Mouse (Mus musculus) myocyte (in vitro differentiated cells): ENCODE measurements at regions not wholly inside any gene's neighbourhood (a gene's known extent, or its start where the extent isn't known, plus 50 kb on each side); places are given as distances from the start of the nearest gene placed in this dataset.

Experiments
- E2F4 ChIP-seq: IDR thresholded peaks from one replicate; pipeline ENCODE4 v1.6.1; 2011; ENCODE audit warnings: mild to moderate bottlenecking, control low read depth, moderate library complexity; ENCODE audit not compliant: insufficient read depth
- MAX ChIP-seq: IDR thresholded peaks from one replicate; pipeline ENCODE4 v1.6.1; 2011; ENCODE audit warnings: low read depth, mild to moderate bottlenecking, control low read depth
- MYOD1 ChIP-seq, 3 experiments: IDR thresholded peaks; one replicate each; pipeline ENCODE4 v1.6.1; 2011; ENCODE audit warnings: control low read depth in 2 of 3, low read depth in 2 of 3, mild to moderate bottlenecking in 2 of 3, moderate library complexity in 1 of 3; ENCODE audit not compliant: insufficient read length in 2 of 3, control insufficient read depth in 1 of 3
- MYOG ChIP-seq, 3 experiments: IDR thresholded peaks; one replicate each; pipeline ENCODE4 v1.6.1; 2011; ENCODE audit warnings: control low read depth in 2 of 3, low read depth in 2 of 3, mild to moderate bottlenecking in 2 of 3; ENCODE audit not compliant: insufficient read length in 2 of 3, control insufficient read depth in 1 of 3, insufficient read depth in 1 of 3
- POLR2A ChIP-seq: IDR thresholded peaks from one replicate; pipeline ENCODE4 v1.6.1; 2011; ENCODE audit warnings: low read depth, mild to moderate bottlenecking, control low read depth, moderate library complexity; ENCODE audit not compliant: insufficient read length
- POLR2AphosphoS2 ChIP-seq: IDR thresholded peaks from one replicate; pipeline ENCODE4 v1.6.1; 2011; ENCODE audit warnings: low read depth, control low read depth; ENCODE audit not compliant: insufficient read length
- SRF ChIP-seq: IDR thresholded peaks from one replicate; pipeline ENCODE4 v1.6.1; 2011; ENCODE audit warnings: low read depth; ENCODE audit not compliant: control insufficient read depth, insufficient read length
- TCF3 ChIP-seq: IDR thresholded peaks from one replicate; pipeline ENCODE4 v1.6.1; 2011; ENCODE audit warnings: low read depth, control low read depth; ENCODE audit not compliant: insufficient read length
- USF1 ChIP-seq: IDR thresholded peaks from one replicate; pipeline ENCODE4 v1.6.1; 2011; ENCODE audit warnings: low read depth, mild to moderate bottlenecking, control low read depth, moderate library complexity

DNA sequence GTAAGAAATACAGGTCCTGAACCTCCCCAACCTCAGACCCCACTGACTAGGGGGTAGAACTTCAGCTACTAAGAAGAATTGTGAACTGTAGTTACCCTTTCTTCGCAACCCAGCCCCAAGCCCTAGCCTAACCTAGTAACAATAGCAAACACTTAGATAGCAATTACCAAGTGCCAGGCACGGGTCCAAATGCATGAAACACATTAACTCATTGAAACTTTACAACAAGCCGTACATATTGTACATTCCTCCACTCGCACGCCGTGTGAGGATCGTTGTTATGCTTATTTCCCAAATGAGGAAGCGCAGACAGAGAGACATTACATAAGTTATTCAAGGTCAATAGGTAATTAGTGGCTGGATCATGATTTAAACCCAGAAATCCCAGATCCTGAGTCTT lies 100.5 kb downstream of the Cyp26b1 start:
- TF ChIP-seq TCF3 = no peak
- no peak for TF ChIP-seq POLR2A
- TF ChIP-seq MYOG (IDR thresholded peaks at IDR 0.05; ENCODE audit: control insufficient read depth in 1 of 3, insufficient read depth in 1 of 3, insufficient read length in 2 of 3, low read depth in 2 of 3) = no peak
- TF ChIP-seq MYOD1 (IDR thresholded peaks at IDR 0.05; ENCODE audit: control insufficient read depth in 1 of 3, insufficient read length in 2 of 3, low read depth in 2 of 3) = no peak
- no peak for TF ChIP-seq MAX
- TF ChIP-seq POLR2AphosphoS2 = no peak
- TF ChIP-seq USF1 = no peak
- TF ChIP-seq E2F4 = no peak
- no peak for TF ChIP-seq SRF
